Mouse (Mus musculus) ZHBTc4 (cell line): Measurements from ENCODE around the gene Ogt.
A peak's percentile ranks its signal among the peaks of the same experiment; 100 is the strongest.

ENCODE experiments used
- DNase-seq: peaks from one replicate; pipeline ENCODE4 v3.0.0-alpha.2; 2011; ENCODE audit warnings: low read depth, low spot score

Ogt gene

DNA sequence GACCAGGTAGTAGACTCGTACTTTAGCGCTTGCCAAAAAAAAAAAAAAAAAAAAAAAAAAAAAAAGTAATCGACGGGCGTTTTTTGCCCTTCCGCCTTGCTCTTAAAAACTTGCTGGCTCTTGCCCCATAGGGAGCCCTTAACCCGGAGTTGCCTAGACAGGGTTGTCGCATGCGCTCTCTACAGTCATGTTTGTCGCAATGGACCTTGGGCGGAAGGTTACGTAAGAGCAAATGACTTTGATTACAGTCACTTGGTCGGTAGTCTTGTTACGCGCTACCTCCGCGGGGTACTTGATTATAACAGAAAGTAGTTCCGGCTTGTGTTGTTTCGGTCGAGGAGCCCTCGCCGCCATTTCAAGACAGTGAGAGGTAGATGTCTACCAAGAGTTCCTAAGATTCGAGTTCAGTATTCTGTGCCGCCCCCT is at the start of gene Ogt:
Gene Ogt (plus strand): TSS at position 320 of the 426 bp plus-strand sequence.
- peak; percentile 95 for DNase-seq

DNA sequence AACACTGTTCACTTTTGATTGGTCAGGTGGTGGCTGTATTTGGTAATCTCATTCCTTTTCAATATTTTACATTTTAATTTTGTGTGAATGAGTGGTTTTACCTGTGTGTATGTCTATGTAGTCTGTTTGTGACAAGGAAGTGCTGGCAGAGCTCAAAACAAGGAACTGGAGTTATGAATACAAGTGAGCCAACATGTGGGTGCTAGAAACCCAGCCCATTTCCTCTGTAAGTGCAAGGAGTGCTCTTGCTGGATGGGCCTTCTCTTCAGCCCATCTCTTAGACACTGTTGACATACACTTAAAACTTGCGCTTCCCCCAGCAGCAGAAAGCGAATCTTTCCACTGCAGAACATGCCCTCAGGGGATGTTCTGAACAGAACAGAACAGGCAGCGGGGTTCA is 23.7 kb upstream of the Ogt start:
- no peak for DNase-seq

DNA sequence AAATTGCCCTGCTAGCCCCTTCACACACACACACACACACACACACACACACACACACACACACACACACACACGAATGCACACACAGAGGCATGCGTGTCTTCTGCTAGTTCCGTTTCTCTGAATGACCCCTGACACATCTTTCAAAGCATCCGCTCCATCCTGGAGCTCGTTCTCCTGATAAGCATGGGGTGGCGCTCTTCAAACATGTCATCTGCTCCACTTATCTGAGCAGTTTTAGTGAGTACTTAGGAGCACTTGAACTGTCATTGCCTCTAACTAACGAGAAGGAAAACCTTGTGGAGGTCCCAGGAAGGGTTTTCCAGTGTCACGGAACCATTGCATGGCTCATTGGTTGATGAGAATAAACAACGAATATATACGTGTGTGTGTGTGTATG is 22.0 kb upstream of the Ogt start:
- peak; percentile 39 for DNase-seq

DNA sequence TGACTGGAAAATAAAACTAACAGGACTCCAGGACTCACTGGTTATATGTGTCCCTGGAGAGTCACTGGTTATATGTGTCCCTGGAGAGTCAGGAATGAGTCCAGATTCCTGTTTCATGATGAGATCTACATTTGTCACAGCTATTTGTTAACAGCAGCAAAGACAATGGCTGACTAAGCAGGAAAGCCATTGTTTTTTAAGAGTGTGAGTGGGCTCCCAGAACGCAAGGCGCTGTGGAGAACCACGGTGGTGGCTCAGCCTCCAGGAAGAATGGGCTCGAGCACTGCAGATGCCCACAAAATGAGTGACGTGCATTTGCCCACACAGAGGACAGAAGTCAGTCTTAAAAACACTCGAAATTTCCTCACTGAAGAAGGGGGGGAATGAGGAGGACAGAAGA is 19.5 kb upstream of the Ogt start:
- DNase-seq, result no peak

DNA sequence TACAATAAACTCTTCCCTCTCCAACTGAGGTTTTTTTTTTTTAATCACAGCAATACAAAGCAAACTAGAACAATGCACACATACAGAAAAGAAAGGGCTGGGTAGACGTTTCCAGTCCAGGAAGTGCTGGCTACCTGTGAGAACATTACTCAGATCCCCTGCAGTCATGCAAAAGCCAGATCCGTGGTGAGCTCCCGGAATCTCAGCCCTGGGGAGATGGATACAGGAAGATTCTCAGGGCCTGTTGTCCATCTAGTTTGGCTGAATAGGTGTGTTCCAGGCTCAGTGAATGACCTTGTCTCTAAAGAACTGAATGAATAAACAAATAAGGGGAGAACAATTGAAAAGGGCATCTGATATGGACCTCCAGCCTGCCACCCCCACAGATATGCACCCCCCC is 17.3 kb upstream of the Ogt start:
- peak; percentile 64 for DNase-seq

DNA sequence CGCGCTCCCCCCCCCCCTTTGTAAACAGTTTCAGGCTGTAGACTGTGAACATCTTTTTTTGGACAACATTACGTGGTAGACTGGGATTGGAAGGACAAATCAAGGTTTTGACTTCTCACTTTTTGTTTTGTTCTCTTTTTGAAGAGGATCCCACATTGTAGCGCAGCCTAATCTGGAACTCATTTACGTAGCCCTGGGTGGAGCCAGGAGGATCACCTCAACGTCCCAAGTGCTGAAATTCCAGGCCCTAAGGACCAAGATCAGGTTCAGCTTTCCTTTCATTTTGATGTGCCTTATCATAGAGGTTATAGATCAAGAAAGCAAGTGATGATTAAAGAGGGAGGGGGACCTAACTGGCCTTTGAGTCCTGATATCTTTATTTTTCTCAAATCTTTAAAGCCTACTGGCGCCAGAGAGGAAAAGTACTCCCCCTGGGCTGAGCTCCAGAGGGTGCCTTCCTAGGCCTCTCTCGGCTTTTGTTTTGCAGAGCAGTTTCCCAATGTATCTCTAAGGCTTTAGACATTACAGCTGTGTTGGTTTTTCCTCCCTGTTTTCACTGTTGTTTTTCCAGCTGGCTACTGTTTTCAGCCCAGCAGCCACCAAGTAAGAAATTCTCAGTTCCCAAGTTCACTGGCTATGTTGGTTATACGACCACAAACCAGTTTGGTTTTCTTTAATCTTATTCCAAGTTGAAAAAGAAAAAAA is 2.9 kb upstream of the Ogt start:
- DNase-seq, result peak; percentile 56

DNA sequence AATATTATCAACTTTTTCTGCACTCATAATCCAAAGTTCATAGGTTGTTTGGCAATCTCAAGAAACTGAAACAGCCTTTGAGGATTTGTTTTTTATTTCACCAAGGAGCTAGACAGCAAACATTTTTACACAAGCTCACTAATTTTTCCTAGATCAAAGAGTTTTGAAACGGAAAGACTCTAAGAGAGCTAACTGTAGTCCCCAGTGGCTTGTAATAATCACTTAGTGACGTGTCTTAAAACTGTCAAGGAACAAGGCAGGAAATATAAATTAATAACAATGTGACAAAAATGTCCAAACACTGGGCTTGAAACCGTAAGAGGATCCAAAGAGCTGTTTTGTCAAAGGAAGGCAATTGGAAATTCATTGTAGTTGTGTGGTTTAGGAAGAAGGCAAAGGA is 1.0 kb upstream of the Ogt start:
- no peak for DNase-seq

DNA sequence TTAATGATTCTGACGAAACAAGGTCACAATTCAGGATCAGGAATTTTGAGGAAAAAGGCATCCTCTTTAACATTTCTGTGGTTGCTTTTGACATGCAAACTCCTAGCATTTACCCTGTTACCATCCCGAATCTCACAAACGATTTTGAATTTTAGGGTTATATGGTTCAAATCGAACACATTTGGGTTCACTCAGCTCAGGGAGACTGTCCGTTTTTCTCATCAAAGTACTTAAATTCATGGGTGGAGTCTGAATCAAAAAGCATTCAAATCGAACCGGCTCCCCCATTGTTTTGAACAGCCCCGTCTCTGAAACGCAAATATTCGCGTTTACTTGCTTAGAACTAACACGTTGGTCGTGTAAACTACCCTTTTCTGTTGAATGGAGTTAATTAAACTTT is 554 bp upstream of the Ogt start:
- DNase-seq, result peak; percentile 66

DNA sequence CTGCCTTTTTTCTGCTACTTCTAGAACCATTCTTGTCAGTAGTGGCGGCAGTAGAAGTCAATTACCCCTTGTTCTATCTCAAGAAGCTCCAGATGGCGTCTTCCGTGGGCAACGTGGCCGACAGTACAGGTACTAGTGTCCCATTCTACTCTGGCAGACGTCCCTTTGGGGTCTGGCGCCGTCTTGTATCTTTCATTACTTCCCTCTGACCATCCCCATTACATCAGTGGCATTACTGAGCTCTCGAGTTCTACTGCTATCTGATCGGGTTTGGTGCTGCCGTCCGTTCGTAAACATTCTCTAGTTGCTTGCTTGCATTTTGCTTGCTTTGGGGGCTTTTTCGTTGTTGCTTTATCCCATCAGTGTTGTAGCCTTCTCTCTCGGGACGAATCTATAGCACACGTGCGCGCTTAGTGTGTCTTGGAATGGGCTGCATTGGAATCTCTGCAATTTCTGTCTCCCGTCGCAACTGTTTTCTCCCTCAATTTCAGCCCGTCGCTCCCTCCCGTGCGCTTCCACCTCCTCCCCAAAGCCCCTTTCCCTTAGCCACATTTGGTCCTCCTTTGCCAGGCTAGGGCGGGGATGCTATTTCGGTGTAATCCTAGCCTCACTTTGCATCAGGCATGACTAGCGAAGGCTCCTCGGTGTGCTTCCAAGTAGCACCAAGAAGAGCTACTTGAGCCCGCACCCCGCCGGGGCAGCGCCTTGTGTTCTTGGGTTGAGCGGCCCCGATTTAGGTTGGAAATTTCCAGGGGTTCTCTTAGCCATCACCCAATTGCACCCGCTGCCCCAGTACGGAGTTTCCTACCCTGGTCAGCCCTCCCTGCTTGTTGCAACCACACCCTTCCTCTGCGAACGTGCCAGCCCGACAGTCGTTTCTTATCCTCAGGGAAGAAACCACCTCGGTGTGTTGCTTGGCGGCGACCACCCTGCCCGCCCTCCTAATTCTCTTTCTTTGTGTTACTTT is 617 bp downstream of the Ogt start:
- peak; percentile 49 for DNase-seq

DNA sequence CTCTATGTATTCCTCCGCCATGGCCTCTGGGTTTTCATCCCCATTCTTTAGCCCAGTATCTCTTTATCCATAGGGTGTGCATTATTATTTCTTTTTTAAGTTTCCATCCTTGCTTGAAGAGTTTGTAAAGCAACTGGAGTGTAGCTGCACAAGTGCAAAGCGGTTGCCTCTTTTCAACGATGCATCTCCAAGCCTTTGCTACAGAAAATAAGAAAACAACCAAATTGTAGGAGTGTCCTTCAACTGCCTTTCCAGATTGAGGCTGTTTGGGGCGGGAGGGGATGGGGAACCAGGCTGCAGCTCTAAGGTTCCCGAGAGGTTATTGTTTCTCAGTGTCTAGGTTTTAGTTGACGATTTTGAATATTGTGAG is 1.3 kb downstream of the Ogt start:
- no peak for DNase-seq

DNA sequence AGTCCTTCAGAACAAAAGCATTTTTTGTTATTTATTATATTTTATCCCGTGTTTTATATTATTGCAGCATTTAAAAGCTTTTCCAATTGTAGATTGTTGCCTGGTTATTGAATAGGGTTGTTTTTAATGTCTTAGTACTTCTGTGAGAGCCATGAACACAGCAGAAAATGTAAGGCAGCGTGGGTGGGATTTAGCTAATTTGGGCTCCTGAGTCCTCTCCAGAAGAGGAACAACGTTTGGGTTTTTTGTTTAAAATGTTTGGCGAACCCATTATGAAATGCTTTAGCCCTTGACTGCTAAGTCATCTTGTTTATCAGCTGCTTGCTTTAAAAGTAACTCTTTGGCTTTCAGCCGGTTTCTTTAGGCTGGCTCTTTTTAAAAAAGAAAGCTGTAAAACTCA is 2.2 kb downstream of the Ogt start:
- no peak for DNase-seq

DNA sequence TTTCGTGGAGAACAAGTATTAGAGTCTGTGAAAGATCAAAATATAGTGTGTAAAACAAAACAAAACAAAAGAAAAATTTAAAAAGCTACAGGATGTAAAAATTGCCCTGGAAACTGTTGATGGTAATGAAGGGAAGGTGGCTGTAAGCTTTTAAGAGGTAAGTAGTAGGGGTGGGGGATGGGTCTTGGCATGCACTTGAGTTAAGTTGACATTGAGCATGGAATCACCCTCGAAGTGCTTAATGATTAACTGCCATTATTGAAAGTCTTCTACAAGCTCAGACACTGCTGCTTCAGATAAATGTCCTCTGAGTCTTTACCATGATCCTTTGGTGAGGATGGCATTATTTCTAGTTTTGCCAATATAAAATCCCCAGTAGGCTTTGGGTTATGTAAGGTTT is 5.4 kb downstream of the Ogt start:
- no peak for DNase-seq

DNA sequence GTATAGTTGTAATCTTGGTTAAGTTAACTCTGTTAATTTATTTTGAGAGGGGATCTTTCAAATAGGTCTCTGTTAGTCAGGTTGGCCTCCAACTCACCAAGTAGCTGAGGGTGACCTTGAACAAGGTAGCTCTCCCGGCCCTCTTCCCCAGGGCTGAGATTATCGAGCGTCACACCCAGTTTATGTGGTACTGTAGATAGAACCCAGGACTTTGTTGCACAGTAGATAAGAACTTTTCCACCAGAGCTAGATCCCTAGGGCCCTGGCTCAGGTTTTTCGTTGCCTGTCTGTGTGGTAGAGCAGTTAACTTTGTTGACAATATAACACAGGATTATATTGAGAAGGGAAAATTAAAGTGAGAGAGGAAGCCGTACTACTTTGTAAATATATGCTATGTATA is 6.8 kb downstream of the Ogt start:
- peak; percentile 22 for DNase-seq

DNA sequence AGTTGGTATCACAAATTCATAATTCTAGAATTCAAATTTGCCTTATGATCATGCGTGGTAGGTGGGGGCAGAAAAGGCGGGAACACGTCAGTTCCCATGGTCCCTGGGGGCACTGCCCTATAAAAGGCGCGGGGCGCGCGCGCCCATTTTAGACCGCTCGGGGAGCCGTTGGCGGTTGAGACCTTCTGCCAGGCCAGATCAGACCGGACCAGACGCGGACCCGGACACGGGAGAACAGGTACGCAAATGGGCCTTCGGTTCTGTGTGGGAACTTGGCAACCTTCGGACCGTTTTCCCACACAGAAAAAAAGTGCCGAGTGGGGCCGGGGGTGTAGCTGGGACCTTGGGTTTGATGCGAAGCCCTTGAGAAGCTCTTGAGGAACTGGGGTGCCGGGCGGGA is 55.8 kb downstream of the Ogt start:
- DNase-seq, result peak; percentile 60

DNA sequence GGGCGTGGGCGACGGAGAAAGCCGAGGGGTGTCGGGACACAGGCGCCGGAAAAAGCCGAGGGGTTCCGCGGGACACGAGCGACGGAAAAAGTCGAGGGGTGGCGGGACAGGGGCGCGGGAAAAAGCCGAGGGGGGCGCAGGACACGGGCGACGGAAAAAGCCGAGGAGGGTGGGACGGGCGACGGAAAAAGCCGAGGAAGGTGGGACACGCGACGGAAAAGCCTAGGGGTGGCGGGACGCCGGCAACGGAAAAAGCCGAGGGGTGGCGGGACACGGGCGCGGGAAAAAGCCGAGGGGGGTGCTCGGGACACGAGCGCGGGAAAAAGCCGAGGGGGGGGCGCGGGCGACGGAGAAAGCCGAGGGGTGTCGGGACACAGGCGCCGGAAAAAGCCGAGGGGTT is 57.7 kb downstream of the Ogt start:
- no peak for DNase-seq

DNA sequence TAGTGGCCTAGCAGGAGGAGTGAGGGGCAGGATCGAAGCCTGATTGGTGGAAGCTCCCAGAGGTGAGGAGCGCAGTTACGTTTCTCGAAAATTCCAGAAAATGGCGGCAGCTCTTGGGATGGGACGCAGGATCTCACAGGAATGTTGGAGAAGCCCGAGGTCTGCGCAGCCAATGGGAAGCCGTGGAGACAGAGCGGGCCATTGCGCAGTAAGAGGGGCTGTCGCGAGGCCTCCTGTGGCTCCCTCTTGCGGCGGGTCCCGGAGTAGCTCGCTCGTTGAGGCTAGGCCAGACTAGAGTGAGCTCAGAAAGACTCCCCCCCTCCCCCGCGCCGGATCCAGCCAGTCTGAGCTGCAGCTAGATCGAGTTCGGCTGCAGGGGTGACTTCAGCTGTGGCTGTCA is 58.4 kb downstream of the Ogt start:
- peak; percentile 96 for DNase-seq

DNA sequence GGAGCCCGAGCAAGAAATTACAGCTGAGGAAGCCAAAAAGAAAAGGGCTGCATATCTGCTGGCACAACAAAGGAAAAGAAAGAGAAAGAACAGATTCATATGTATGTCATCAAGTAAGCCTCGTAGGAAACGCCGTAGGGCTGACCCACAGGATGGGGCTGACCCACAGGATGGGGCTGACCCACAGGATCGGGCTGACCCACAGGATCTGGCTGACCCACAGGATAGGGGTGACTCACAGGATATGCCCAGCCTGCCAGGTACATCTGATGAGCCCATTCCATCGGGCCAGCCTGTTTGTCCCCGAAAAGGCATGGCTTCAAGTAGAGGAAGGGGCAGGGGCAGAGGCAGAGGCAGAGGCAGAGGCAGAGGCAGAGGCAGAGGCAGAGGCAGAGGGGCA is 65.3 kb downstream of the Ogt start:
- DNase-seq, result no peak

DNA sequence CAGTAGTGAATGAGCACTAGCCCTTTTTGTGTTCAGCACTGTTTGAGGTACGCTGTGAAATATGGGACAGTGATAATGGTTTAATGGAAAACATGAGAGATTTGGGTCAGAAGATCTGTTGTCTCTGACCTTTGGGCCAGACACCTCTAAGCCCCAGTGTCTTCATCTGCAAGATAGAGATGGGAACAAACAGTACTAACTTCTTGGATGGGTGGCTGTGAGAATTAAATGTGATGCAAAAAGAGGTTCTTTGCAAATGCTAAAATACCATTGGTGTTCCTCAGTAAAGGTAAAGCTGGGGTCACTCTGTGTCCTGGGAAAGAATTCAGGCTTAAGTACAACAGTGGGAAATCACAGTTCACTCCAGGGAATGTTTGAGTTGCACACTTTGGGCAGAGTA is 80.5 kb downstream of the Ogt start:
- peak; percentile 69 for DNase-seq

DNA sequence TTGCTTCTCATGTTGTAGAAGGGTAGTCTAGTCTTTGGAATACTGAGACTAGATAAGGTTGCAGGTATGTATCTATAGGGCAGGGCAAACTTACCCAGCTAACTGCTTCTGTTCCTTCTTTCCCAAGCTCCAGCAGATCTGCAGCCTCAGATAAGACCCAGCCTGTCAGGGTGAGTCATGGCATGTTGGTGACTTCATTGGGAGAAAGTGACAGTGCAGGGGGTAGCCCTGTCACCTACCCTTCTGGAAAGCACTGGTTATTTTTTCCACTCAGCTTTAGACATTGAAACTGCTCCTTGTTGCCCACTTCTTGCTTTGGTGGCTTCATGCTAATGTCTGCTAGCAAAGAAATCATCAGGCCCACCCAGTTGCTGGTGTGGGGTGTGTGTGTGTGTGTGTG is 90.2 kb downstream of the Ogt start:
- DNase-seq, result no peak

DNA sequence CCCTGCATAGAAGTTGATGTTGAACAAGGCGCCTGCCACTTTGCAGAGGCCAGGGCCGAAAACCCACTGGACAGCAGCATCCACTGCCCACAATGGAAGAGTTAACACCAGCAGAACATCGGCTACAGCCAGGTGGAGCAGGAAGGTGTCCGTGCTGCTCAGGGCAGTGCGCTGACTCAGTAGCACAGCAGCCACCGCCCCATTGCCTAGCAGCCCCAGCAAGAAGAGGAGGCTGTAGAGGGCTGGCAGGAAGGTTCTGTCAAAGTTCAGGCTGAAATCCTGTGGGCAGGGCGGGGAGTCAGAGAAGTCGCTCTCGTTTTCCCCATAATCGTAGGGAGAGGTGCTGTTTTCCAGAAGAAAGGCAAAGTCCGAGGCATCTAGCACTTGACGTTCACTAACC is 92.8 kb downstream of the Ogt start:
- no peak for DNase-seq

DNA sequence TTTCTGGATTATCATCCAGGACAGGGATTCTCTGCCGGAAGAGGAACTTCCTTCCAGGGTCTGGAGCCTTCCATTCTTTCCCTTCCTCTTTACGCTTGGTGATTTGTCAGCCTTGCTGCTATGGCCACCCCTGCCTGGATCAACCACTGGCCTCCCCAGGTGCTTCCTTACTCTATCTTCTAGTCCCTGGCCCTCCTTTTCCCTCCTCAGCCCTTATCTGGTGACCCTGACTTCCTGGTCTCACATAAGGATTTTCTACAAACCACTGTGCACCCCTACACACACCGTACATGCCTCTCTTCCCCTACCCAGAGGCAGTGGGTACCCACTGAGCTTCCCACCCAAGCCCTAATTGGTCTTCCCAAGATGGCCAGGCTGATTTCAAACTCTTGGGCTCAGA is 93.4 kb downstream of the Ogt start:
- DNase-seq, result no peak

DNA sequence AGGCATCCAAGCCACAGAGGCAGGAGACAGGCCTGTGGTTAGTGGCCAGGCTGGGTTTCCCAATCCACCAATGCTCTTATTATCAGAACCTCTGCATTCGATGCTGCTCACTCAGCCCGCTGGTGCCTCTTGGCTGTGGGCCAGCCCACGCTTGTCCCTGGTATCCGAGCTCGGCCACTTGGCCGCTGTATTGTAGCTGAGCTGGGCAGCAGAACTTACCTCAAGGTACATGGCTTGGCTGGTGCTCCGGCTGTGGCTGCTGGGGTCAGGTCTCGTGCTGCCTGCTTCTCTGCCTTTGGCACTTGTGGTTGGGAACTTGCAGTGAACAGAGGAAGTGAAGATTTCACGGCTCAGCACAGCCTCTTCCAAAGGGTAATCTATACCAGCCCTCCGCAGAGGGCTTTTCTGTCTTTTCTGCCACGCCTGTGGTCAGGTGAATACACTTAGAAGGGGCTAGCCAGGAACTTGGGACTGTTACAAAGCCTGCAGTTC is 94.0 kb downstream of the Ogt start, which contains the start of gene Cxcr3:
Gene Cxcr3 (minus strand): TSS at position 442 of the 492 bp plus-strand sequence.
- no peak for DNase-seq
